Mouse (Mus musculus): ENCODE results near the gene Lmo7.

- TF ChIP-seq CTCF (IDR thresholded peaks at IDR 0.05; ENCODE audit: low read depth) = no peak
- TF ChIP-seq EP300 (IDR thresholded peaks at IDR 0.05; ENCODE audit: low read depth) = no peak
Observed at GRCm38 (mm10) chr14:101777129-101777493, 47.4 kb downstream of the Lmo7 start.
